ENCODE assay signal across 13 mouse cellular contexts in genomic region chr16:31170297-31170696, GRCm38 (mm10). TPM values are rescaled to one million over a fixed set of nuclear protein-coding genes. Genes with fewer than 3 reads are reported as not detected.
DNase-seq lines count a peak whose midpoint lies in the region; ATAC-seq and TF ChIP-seq lines count a peak whose summit lies in the region.
"Had no signal": no experiment of that assay in that cellular context is flagged by ENCODE, and none has a peak within 500 bp of the region (broad histone marks: within the 10 kb centered on the region; RNA-seq: fewer than 3 reads in every experiment).

No protein-coding gene starts in this region.

- DNase-seq in left cerebral cortex, adult 2 months (ENCODE audit: extremely low spot score in 1 of 2, low spot score in 2 of 2), result no peak
- no peak for DNase-seq in left cerebral cortex, postnatal 4 days
- peak; percentile 32 for DNase-seq in thymus, postnatal 14 days
- DNase-seq in thymus, postnatal 25 days, result no peak
- peak; percentile 18 for DNase-seq in T-cell, adult 2 months (ENCODE audit: low spot score)
- no peak for DNase-seq in stomach, postnatal 0 days (ENCODE audit: low spot score)
- no peak for DNase-seq in frontal cortex, postnatal 14 days (ENCODE audit: low spot score in 2 of 2)
- DNase-seq: adrenal gland, adult 8-10 months; cerebellum, postnatal 25 days; retina, postnatal 1 day had no signal

- WGBS in stomach, postnatal 0 days, result 93% methylated on average over 8 of the region's 8 CpGs

- no peaks in the 10 kb centered on the region for H3K36me3 ChIP-seq in stomach, postnatal 0 days (ENCODE audit: control insufficient read depth, insufficient read depth, low read length)
- H3K36me3 ChIP-seq: heart, embryonic 10.5 days; midbrain, embryonic 12.5 days; neural tube, embryonic 12.5 days had no signal

- TF ChIP-seq CTCF in left cerebral cortex, adult 2 months (IDR thresholded peaks at IDR 0.05), result peak; percentile 40
- TF ChIP-seq CTCF in stomach, postnatal 0 days (IDR thresholded peaks at IDR 0.05; ENCODE audit: low read depth), result peak; percentile 59

- peaks cover 8% of the 10 kb centered on the region for H3K4me1 ChIP-seq in stomach, postnatal 0 days (replicated peaks; ENCODE audit: control insufficient read depth, insufficient read depth)

- H3K27me3 ChIP-seq in stomach, postnatal 0 days (ENCODE audit: control insufficient read depth, insufficient read depth, low read length), result no peaks in the 10 kb centered on the region
- H3K27me3 ChIP-seq: midbrain, embryonic 12.5 days; neural tube, embryonic 12.5 days had no signal

- no peak overlapping the region for H3K4me2 ChIP-seq in stomach, postnatal 0 days (replicated peaks; ENCODE audit: low read depth)
- H3K4me2 ChIP-seq: midbrain, embryonic 12.5 days; neural tube, embryonic 12.5 days had no signal

- H3K4me3 ChIP-seq in left cerebral cortex, adult 2 months, result no peak overlapping the region
- no peak overlapping the region for H3K4me3 ChIP-seq in stomach, postnatal 0 days (ENCODE audit: low read depth, low read length)
- H3K4me3 ChIP-seq: heart, embryonic 10.5 days; midbrain, embryonic 12.5 days; neural tube, embryonic 12.5 days had no signal

- no peak overlapping the region for H3K9ac ChIP-seq in stomach, postnatal 0 days (ENCODE audit: low read length)
- H3K9ac ChIP-seq: midbrain, embryonic 12.5 days; neural tube, embryonic 12.5 days had no signal

- intact Hi-C loops in left cerebral cortex, adult 2 months (cut with DNase I), result no loop called here
- intact Hi-C loops in left cerebral cortex, postnatal 4 days (cut with DNase I), result no loop called here

- ATAC-seq in stomach, postnatal 0 days (ENCODE audit: low FRiP score, low TSS enrichment), result no peak

- no peak overlapping the region for H3K27ac ChIP-seq in left cerebral cortex, adult 2 months
- H3K27ac ChIP-seq in stomach, postnatal 0 days (replicated peaks), result no peak overlapping the region
- H3K27ac ChIP-seq: heart, embryonic 10.5 days; midbrain, embryonic 12.5 days; neural tube, embryonic 12.5 days had no signal

- no peaks in the 10 kb centered on the region for H3K9me3 ChIP-seq in stomach, postnatal 0 days (ENCODE audit: control insufficient read depth, low read length)
- H3K9me3 ChIP-seq: heart, embryonic 10.5 days; midbrain, embryonic 12.5 days; neural tube, embryonic 12.5 days had no signal

- TF ChIP-seq EP300 in stomach, postnatal 0 days (optimal IDR thresholded peaks at IDR 0.05), result no peak

RNA-seq across cellular contexts. Expression of gene Acap2, which starts 30.7 kb away (rescaled TPM):
- total RNA-seq in left cerebral cortex, adult 2 months (2021), result 100 to 1,000 TPM; 111 to 112 TPM
- total RNA-seq in left cerebral cortex, postnatal 4 days (2021), result 10 to 100 TPM; 55.7 to 55.8 TPM
- 12.9 and 14.8 TPM in 2 replicates for polyA plus RNA-seq in stomach, postnatal 0 days (2015; fragmentation: Nextera tagmentation; extraction: Ambion mirVana)

Comparison
In these comparisons a context has a peak if more than half of its experiments do, and no peak if none do; other contexts are left out.
1. DNase-seq: peak in thymus, postnatal 14 days (single experiment) and T-cell, adult 2 months (single experiment); none in left cerebral cortex, adult 2 months (0 of 2), left cerebral cortex, postnatal 4 days (single experiment), thymus, postnatal 25 days (single experiment), stomach, postnatal 0 days (single experiment) and frontal cortex, postnatal 14 days (0 of 2).